Mouse (Mus musculus) embryo, embryonic 11 days (tissue): Measurements from ENCODE around the gene Asah2.

ENCODE experiments used
- DNase-seq: peaks from one replicate; pipeline ENCODE4 v3.0.0-alpha.2; 2015

The Asah2 gene

GRCm38 (mm10) chr19:31971405-31971804, 136.6 kb downstream of the Asah2 start:
- DNase-seq: no peak

GRCm38 (mm10) chr19:31967933-31968532, 140.0 kb downstream of the Asah2 start:
- DNase-seq: peak; percentile 37

- no peak for DNase-seq
Observed at GRCm38 (mm10) chr19:31963147-31963546, 144.9 kb downstream of the Asah2 start.

- no peak for DNase-seq
Observed at GRCm38 (mm10) chr19:31960434-31960833, 147.6 kb downstream of the Asah2 start.

GRCm38 (mm10) chr19:31956359-31956758, 151.7 kb downstream of the Asah2 start:
- DNase-seq: no peak

GRCm38 (mm10) chr19:31954696-31955095, 153.3 kb downstream of the Asah2 start:
- DNase-seq: no peak

- DNase-seq: no peak
Observed at GRCm38 (mm10) chr19:31954267-31954666, 153.7 kb downstream of the Asah2 start.

GRCm38 (mm10) chr19:31953799-31954198, 154.2 kb downstream of the Asah2 start:
- no peak for DNase-seq

GRCm38 (mm10) chr19:31950793-31951489, 157.1 kb downstream of the Asah2 start:
- no peak for DNase-seq
